ENCODE assay signal across 13 mouse cellular contexts in genomic region chr6:42542036-42543031, GRCm38 (mm10). TPM values are rescaled to one million over a fixed set of nuclear protein-coding genes. Genes with fewer than 3 reads are reported as not detected.
DNase-seq lines count a peak whose midpoint lies in the region; ATAC-seq and TF ChIP-seq lines count a peak whose summit lies in the region.
"Had no signal": no experiment of that assay in that cellular context is flagged by ENCODE, and none has a peak within 500 bp of the region (broad histone marks: within the 10 kb centered on the region; RNA-seq: fewer than 3 reads in every experiment).

No protein-coding gene starts in this region.

- H3K4me2 ChIP-seq in kidney, embryonic 14.5 days (replicated peaks; ENCODE audit: low read depth, low read length): no peak overlapping the region
- H3K4me2 ChIP-seq in heart, postnatal 0 days (ENCODE audit: low read depth, low read length): no peak overlapping the region
- H3K4me2 ChIP-seq: neural tube, embryonic 13.5 days; stomach, embryonic 15.5 days had no signal

- no peak for TF ChIP-seq EP300 in heart, postnatal 0 days (IDR thresholded peaks at IDR 0.05; ENCODE audit: low read depth)

- H3K9ac ChIP-seq in kidney, embryonic 14.5 days (ENCODE audit: low read depth, low read length): no peak overlapping the region
- H3K9ac ChIP-seq in heart, postnatal 0 days (replicated peaks; ENCODE audit: low read depth, low read length): no peak overlapping the region
- H3K9ac ChIP-seq: liver, embryonic 14.5 days; neural tube, embryonic 13.5 days; stomach, embryonic 15.5 days had no signal

- DNase-seq in kidney, adult 9 months: peak; percentile 19
- no peak for DNase-seq in heart, postnatal 0 days (ENCODE audit: low spot score)
- DNase-seq in lung, postnatal 25 days (ENCODE audit: low spot score): peak; percentile 55
- DNase-seq in layer of hippocampus, adult 9-10 months (ENCODE audit: low spot score): no peak
- no peak for DNase-seq in right cerebral cortex, postnatal 4 days
- no peak for DNase-seq in cerebellum, adult 8-10 months

- H3K4me1 ChIP-seq in kidney, embryonic 14.5 days (ENCODE audit: control insufficient read depth, insufficient read depth, low read length): no peaks in the 10 kb centered on the region
- peaks cover 10% of the 10 kb centered on the region; the same call in 1 of the 2 replicates for H3K4me1 ChIP-seq in brown adipose tissue, adult 24 weeks (ENCODE audit: control insufficient read depth, insufficient read depth, insufficient read length, low read length)
- H3K4me1 ChIP-seq in heart, postnatal 0 days (ENCODE audit: control insufficient read depth, insufficient read depth): peaks cover 9% of the 10 kb centered on the region
- H3K4me1 ChIP-seq: forebrain, embryonic 10.5 days; neural tube, embryonic 13.5 days; stomach, embryonic 15.5 days had no signal

- no peak overlapping the region for H3K4me3 ChIP-seq in kidney, embryonic 14.5 days (ENCODE audit: low read length)
- no peak overlapping the region for H3K4me3 ChIP-seq in brown adipose tissue, adult 24 weeks (ENCODE audit: insufficient read depth, low read depth, low read length)
- no peak overlapping the region for H3K4me3 ChIP-seq in heart, postnatal 0 days (ENCODE audit: low read depth, low read length)
- H3K4me3 ChIP-seq: forebrain, embryonic 10.5 days; neural tube, embryonic 13.5 days; stomach, embryonic 15.5 days had no signal

- no peaks in the 10 kb centered on the region for H3K27me3 ChIP-seq in kidney, embryonic 14.5 days (ENCODE audit: control insufficient read depth, insufficient read depth, low read length)
- no peaks in the 10 kb centered on the region for H3K27me3 ChIP-seq in heart, postnatal 0 days (ENCODE audit: control insufficient read depth, insufficient read depth, low read length)
- H3K27me3 ChIP-seq: neural tube, embryonic 13.5 days; stomach, embryonic 15.5 days had no signal

- H3K36me3 ChIP-seq in kidney, embryonic 14.5 days (ENCODE audit: control insufficient read depth, insufficient read depth, low read length): no peaks in the 10 kb centered on the region
- H3K36me3 ChIP-seq in heart, postnatal 0 days (replicated peaks; ENCODE audit: control insufficient read depth, insufficient read depth, low read length): no peaks in the 10 kb centered on the region
- H3K36me3 ChIP-seq: forebrain, embryonic 10.5 days; G1E; neural tube, embryonic 13.5 days; stomach, embryonic 15.5 days had no signal

- TF ChIP-seq CTCF in heart, postnatal 0 days (IDR thresholded peaks at IDR 0.05; ENCODE audit: low read depth): no peak

- H3K27ac ChIP-seq in kidney, embryonic 14.5 days (ENCODE audit: low read depth, low read length): no peak overlapping the region
- peak overlapping the region; percentile 44; the same call in 1 of the 2 replicates for H3K27ac ChIP-seq in brown adipose tissue, adult 24 weeks (replicated peaks; ENCODE audit: low read depth, low read length)
- H3K27ac ChIP-seq in heart, postnatal 0 days (ENCODE audit: low read depth): peak overlapping the region; percentile 5; the same call in 1 of the 2 replicates
- H3K27ac ChIP-seq: forebrain, embryonic 10.5 days; liver, embryonic 14.5 days; neural tube, embryonic 13.5 days; stomach, embryonic 15.5 days had no signal

- 59% methylated on average over 4 of the region's 4 CpGs for whole genome bisulfite sequencing in kidney, embryonic 14.5 days
- WGBS in heart, postnatal 0 days: 30% methylated on average over 4 of the region's 4 CpGs

- no peaks in the 10 kb centered on the region for H3K9me3 ChIP-seq in kidney, embryonic 14.5 days (ENCODE audit: control insufficient read depth, low read length)
- H3K9me3 ChIP-seq in heart, postnatal 0 days (replicated peaks; ENCODE audit: control insufficient read depth, low read length): no peaks in the 10 kb centered on the region
- H3K9me3 ChIP-seq: forebrain, embryonic 10.5 days; G1E; neural tube, embryonic 13.5 days; stomach, embryonic 15.5 days had no signal

- no peak for ATAC-seq in kidney, embryonic 14.5 days (ENCODE audit: low FRiP score, low TSS enrichment)
- ATAC-seq in heart, postnatal 0 days (ENCODE audit: insufficient read depth, low read depth): no peak

RNA-seq across cellular contexts. Expression of gene Olfr455, which starts 5.1 kb away (rescaled TPM):
- not detected in 2 replicates for polyA plus RNA-seq in kidney, embryonic 14.5 days (2014; fragmentation: Nextera tagmentation; extraction: Ambion mirVana)
- not detected in 2 replicates for polyA plus RNA-seq in brown adipose tissue, adult 24 weeks (2012; ENCODE audit: insufficient read depth, insufficient read length, missing spikeins)
- not detected in 2 replicates for total RNA-seq in heart, postnatal 0 days (2014; rRNA removed; ENCODE audit: low replicate concordance)
- polyA plus RNA-seq in heart, postnatal 0 days (2015; fragmentation: Nextera tagmentation; extraction: Ambion mirVana): not detected in 2 replicates
- total RNA-seq: G1E had no signal
- polyA plus RNA-seq: forebrain, embryonic 10.5 days; G1E; liver, embryonic 14.5 days; neural tube, embryonic 13.5 days; stomach, embryonic 15.5 days had no signal

RNA-seq across cellular contexts. Expression of gene Tcaf3, which starts 55.2 kb away (rescaled TPM):
- not detected in 2 replicates for polyA plus RNA-seq in kidney, embryonic 14.5 days (2014; fragmentation: Nextera tagmentation; extraction: Ambion mirVana)
- not detected in 2 replicates for polyA plus RNA-seq in brown adipose tissue, adult 24 weeks (2012; ENCODE audit: insufficient read depth, insufficient read length, missing spikeins)
- not detected in 2 replicates for total RNA-seq in heart, postnatal 0 days (2014; rRNA removed; ENCODE audit: low replicate concordance)
- polyA plus RNA-seq in heart, postnatal 0 days (2015; fragmentation: Nextera tagmentation; extraction: Ambion mirVana): not detected in 2 replicates
- polyA plus RNA-seq: forebrain, embryonic 10.5 days; G1E; liver, embryonic 14.5 days; neural tube, embryonic 13.5 days; stomach, embryonic 15.5 days had no signal

RNA-seq across cellular contexts. Expression of gene Olfr456, which starts 55.3 kb away (rescaled TPM):
- polyA plus RNA-seq in kidney, embryonic 14.5 days (2014; fragmentation: Nextera tagmentation; extraction: Ambion mirVana): not detected in 2 replicates
- polyA plus RNA-seq in brown adipose tissue, adult 24 weeks (2012; ENCODE audit: insufficient read depth, insufficient read length, missing spikeins): not detected in 2 replicates
- not detected in 2 replicates for total RNA-seq in heart, postnatal 0 days (2014; rRNA removed; ENCODE audit: low replicate concordance)
- not detected in 2 replicates for polyA plus RNA-seq in heart, postnatal 0 days (2015; fragmentation: Nextera tagmentation; extraction: Ambion mirVana)
- total RNA-seq: G1E had no signal
- polyA plus RNA-seq: forebrain, embryonic 10.5 days; G1E; liver, embryonic 14.5 days; neural tube, embryonic 13.5 days; stomach, embryonic 15.5 days had no signal

Comparison
In these comparisons a context has a peak if more than half of its experiments do, and no peak if none do; other contexts are left out.
1. DNase-seq: peak in kidney, adult 9 months (single experiment) and lung, postnatal 25 days (single experiment); none in heart, postnatal 0 days (single experiment), layer of hippocampus, adult 9-10 months (single experiment), right cerebral cortex, postnatal 4 days (single experiment) and cerebellum, adult 8-10 months (single experiment).